Mouse (Mus musculus): ENCODE results near the gene Iqgap2.

DNA sequence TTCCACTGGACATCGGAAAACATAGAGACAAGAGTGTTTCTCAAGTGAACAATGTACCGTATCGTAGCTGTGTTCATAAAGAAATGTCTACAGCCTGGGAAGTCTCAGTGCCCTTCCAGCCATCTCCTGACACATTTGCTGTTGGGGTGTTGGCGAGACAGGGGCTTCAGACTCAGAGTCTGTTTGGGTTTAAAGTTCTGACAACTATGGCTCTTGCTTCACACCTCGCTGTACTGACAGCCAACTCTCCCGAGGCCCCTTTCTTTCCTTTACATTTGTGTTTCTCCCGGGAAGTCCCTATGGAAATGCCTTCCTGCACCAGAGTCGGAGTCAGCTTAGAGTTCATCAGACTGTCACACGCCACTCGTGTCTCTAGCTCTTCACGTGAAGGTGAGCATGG, 144.2 kb downstream of the Iqgap2 start:
- TF ChIP-seq GATA1 (IDR thresholded peaks at IDR 0.05; ENCODE audit: borderline replicate concordance, low read length) (no peak), FLI1 (IDR thresholded peaks at IDR 0.05; ENCODE audit: low read length) (no peak)

All from megakaryocyte, embryonic 14.5 days (primary cell).